Mouse (Mus musculus) intestine, embryonic 14.5 days (tissue): ENCODE data around the gene Plekha6. TPM values are rescaled to one million over a fixed set of nuclear protein-coding genes. Genes with fewer than 3 reads are reported as not detected.

Source experiments
- ATAC-seq: fragments of 200-750 bp; cut with Nextera tagmentation; replicated peaks from 2 replicates; pipeline ENCODE4 v1.8.0; 2017; ENCODE audit warnings: low read depth, moderate number of reproducible peaks, moderate TSS enrichment, moderate library complexity; ENCODE audit not compliant: low FRiP score, low TSS enrichment
- DNase-seq: peaks from one replicate; pipeline ENCODE4 v3.0.0-alpha.2; 2018; ENCODE audit warnings: low spot score
- H3K27ac ChIP-seq: fragments of 300-500 bp; sonication (generic); 2 replicates; pipeline ENCODE4 v1.5.1; 2014; ENCODE audit warnings: low read depth, mild to moderate bottlenecking, control low read depth
- H3K27me3 ChIP-seq: fragments of 300-500 bp; sonication (generic); replicated peaks from 2 replicates; pipeline ENCODE4 v1.6.1; 2014; ENCODE audit warnings: low read length, control low read depth; ENCODE audit not compliant: control insufficient read depth, insufficient read depth
- H3K36me3 ChIP-seq: fragments of 300-500 bp; sonication (generic); 2 replicates; pipeline ENCODE4 v1.6.1; 2014; ENCODE audit warnings: low read length, control low read depth; ENCODE audit not compliant: control insufficient read depth, insufficient read depth
- H3K4me1 ChIP-seq: fragments of 300-500 bp; sonication (generic); replicated peaks from 2 replicates; pipeline ENCODE4 v1.6.1; 2014; ENCODE audit warnings: low read length, control low read depth, mixed read lengths; ENCODE audit not compliant: control insufficient read depth, insufficient read depth
- H3K4me2 ChIP-seq: fragments of 300-500 bp; sonication (generic); 2 replicates; pipeline ENCODE4 v1.6.1; 2014; ENCODE audit warnings: low read length
- H3K4me3 ChIP-seq: fragments of 300-500 bp; sonication (generic); 2 replicates; pipeline ENCODE4 v1.5.1; 2014; ENCODE audit warnings: low read depth, low read length, control low read depth, mixed read lengths
- H3K9ac ChIP-seq: fragments of 300-500 bp; sonication (generic); 2 replicates; pipeline ENCODE4 v1.6.1; 2014; ENCODE audit warnings: mild to moderate bottlenecking, low read length
- H3K9me3 ChIP-seq: fragments of 300-500 bp; sonication (generic); 2 replicates; pipeline ENCODE4 v1.6.1; 2016; ENCODE audit warnings: low read length, control low read depth; ENCODE audit not compliant: control insufficient read depth
- WGBS: fragments of 180-500 bp; shearing (Covaris S2); extraction: QIAGEN DNeasy Blood & Tissue Kit; methylation state at CpG from one replicate; pipeline ENCODE4 v1.1.7; 2014; 5-methylcytosine and 5-hydroxymethylcytosine counted together
- polyA plus RNA-seq: library from polyadenylated mRNA; unstranded; fragments of >200 nt; fragmentation: Nextera tagmentation; extraction: Ambion mirVana; gene quantifications from 2 replicates; pipeline ENCODE4 v1.2.1, GENCODE M21; 2014

Gene Plekha6
- polyA plus RNA-seq, 1 experiment from 2014 or later = 15.9 TPM

- 92% methylated on average over 9 of the region's 9 CpGs for WGBS
- no peak for ATAC-seq
- Histone ChIP-seq H3K4me1 (peaks cover 4% of the 10 kb centered on the region; the same call in 1 of the 2 replicates), H3K27me3 (peaks cover 6% of the 10 kb centered on the region; the same call in 1 of the 2 replicates), H3K27ac (no peak overlapping the region), H3K9ac (no peak overlapping the region), H3K36me3 (no peaks in the 10 kb centered on the region), H3K4me3 (no peak overlapping the region), H3K9me3 (no peaks in the 10 kb centered on the region), H3K4me2 (no peak overlapping the region)
- no peak for DNase-seq
These were observed 7.3 kb downstream of the Plekha6 start for GRCm38 (mm10) chr1:133171357-133171756.

- DNase-seq = no peak
- Histone ChIP-seq H3K4me1 (0 out of 2 replicates have a peak, but pooled peaks cover 3% of the 10 kb centered on the region), H3K9me3 (no peaks in the 10 kb centered on the region), H3K36me3 (no peaks in the 10 kb centered on the region), H3K27me3 (no peaks in the 10 kb centered on the region), H3K4me3 (no peak overlapping the region), H3K9ac (no peak overlapping the region), H3K27ac (no peak overlapping the region), H3K4me2 (no peak overlapping the region)
- WGBS = 45% methylated on average over 6 of the region's 6 CpGs
- no peak for ATAC-seq
These were observed 11.1 kb downstream of the Plekha6 start for GRCm38 (mm10) chr1:133175150-133175549.

- Histone ChIP-seq H3K4me1 (peaks cover 17% of the 10 kb centered on the region), H3K27ac (no peak overlapping the region), H3K9ac (no peak overlapping the region), H3K36me3 (no peaks in the 10 kb centered on the region), H3K4me3 (no peak overlapping the region), H3K27me3 (peaks cover 6% of the 10 kb centered on the region; the same call in 1 of the 2 replicates), H3K4me2 (no peak overlapping the region), H3K9me3 (no peaks in the 10 kb centered on the region)
- DNase-seq = peak; percentile 77
- no peak for ATAC-seq
- 49% methylated on average over 8 of the region's 8 CpGs for WGBS
These were observed 13.6 kb downstream of the Plekha6 start for GRCm38 (mm10) chr1:133177480-133178172.

GRCm38 (mm10) chr1:133178732-133179440, 14.9 kb downstream of the Plekha6 start:
- no peak for DNase-seq
- Histone ChIP-seq H3K4me1 (peaks cover 17% of the 10 kb centered on the region), H3K9me3 (no peaks in the 10 kb centered on the region), H3K4me2 (no peak overlapping the region), H3K27ac (no peak overlapping the region), H3K4me3 (no peak overlapping the region), H3K27me3 (peaks cover 11% of the 10 kb centered on the region; the same call in 1 of the 2 replicates), H3K9ac (no peak overlapping the region), H3K36me3 (no peaks in the 10 kb centered on the region)
- no peak for ATAC-seq
- 85% methylated on average over 11 of the region's 11 CpGs for WGBS

GRCm38 (mm10) chr1:133181072-133182015, 17.3 kb downstream of the Plekha6 start:
- peak; percentile 92 for DNase-seq
- Histone ChIP-seq H3K36me3 (no peaks in the 10 kb centered on the region), H3K4me3 (peak overlapping the region; percentile 37), H3K9ac (peak overlapping the region; percentile 39), H3K4me2 (peak overlapping the region; percentile 68), H3K27ac (no peak overlapping the region), H3K27me3 (peaks cover 11% of the 10 kb centered on the region; the same call in 1 of the 2 replicates), H3K4me1 (peaks cover 17% of the 10 kb centered on the region), H3K9me3 (no peaks in the 10 kb centered on the region)
- peak; percentile 64 for ATAC-seq
- 2% methylated on average over 31 of the region's 31 CpGs for WGBS

GRCm38 (mm10) chr1:133182016-133182705, 18.2 kb downstream of the Plekha6 start:
- Histone ChIP-seq H3K4me3 (peak overlapping the region; percentile 41), H3K4me1 (peaks cover 17% of the 10 kb centered on the region), H3K27me3 (peaks cover 11% of the 10 kb centered on the region; the same call in 1 of the 2 replicates), H3K4me2 (peak overlapping the region; percentile 68), H3K27ac (peak overlapping the region; percentile 1; the same call in 1 of the 2 replicates), H3K9ac (peak overlapping the region; percentile 27), H3K36me3 (no peaks in the 10 kb centered on the region), H3K9me3 (no peaks in the 10 kb centered on the region)
- WGBS = 4% methylated on average over 25 of the region's 25 CpGs
- ATAC-seq (peak; percentile 36; the same call in 1 of the 2 replicates), DNase-seq (peak; percentile 73)

GRCm38 (mm10) chr1:133182706-133183095, 18.7 kb downstream of the Plekha6 start:
- Histone ChIP-seq H3K9me3 (no peaks in the 10 kb centered on the region), H3K4me2 (peak overlapping the region; percentile 68), H3K9ac (peak overlapping the region; percentile 27), H3K27me3 (peaks cover 11% of the 10 kb centered on the region; the same call in 1 of the 2 replicates), H3K4me1 (peaks cover 16% of the 10 kb centered on the region), H3K27ac (peak overlapping the region; percentile 1), H3K36me3 (no peaks in the 10 kb centered on the region), H3K4me3 (peak overlapping the region; percentile 41)
- ATAC-seq = no peak
- no peak for DNase-seq
- 8% methylated on average over 16 of the region's 16 CpGs for WGBS
